Mouse (Mus musculus): ENCODE measurements at regions not wholly inside any gene's neighbourhood (a gene's known extent, or its start where the extent isn't known, plus 50 kb on each side); places are given as distances from the start of the nearest gene placed in this dataset.

GRCm38 (mm10) chr7:74771435-74772406 lies 217.1 kb upstream of the Slco3a1 start:
- Histone ChIP-seq H3K36me3 (ENCODE audit: control insufficient read depth, insufficient read depth, low read length, poor library complexity, severe bottlenecking) (no peaks in the 10 kb centered on the region), H3K27me3 (ENCODE audit: control insufficient read depth, insufficient read depth, low read length, poor library complexity, severe bottlenecking) (no peaks in the 10 kb centered on the region)
- no peak for DNase-seq (ENCODE audit: low read depth, low spot score)

DNA sequence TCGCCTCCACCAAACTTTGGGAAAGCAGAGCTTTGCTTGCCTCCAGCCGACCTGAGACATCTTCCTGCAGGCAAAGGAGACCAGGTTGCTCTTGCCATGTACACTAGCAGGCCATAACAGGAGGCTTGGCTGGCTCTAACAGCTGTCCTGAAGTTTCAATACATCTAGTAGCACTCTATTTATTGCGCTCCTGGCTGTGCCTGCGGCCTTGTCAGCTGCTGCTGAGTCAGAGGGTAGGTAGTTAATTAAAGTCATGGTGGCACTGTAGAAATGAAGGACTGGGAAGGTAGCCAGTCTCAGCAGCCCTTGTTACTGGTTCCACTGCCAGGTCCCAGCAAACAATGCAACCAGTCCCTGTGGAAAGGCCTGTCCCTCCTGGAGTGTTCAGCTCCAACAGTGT lies 212.0 kb upstream of the Slco3a1 start:
- DNase-seq (ENCODE audit: low read depth, low spot score), result no peak
- no peaks in the 10 kb centered on the region for H3K36me3 ChIP-seq (ENCODE audit: control insufficient read depth, insufficient read depth, low read length, poor library complexity, severe bottlenecking)

DNA sequence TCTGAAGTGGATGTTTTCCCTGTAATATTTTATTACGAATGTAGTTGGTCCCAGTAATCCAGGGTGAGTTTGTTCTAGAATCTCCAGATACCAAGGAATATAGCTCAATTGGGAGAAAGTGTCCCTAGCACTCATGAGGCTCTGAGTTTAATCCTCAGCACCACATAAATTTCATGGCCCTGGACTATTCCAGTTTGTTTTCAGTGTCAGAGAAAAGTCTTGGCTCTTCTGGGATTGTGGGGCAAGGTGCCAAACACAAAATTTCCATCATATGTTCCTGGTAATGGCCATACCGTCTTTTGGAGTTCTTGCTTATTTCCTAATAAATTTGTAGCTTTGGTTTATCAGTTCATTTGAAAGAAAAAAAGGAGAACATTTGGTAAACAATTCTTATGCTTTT lies 202.9 kb upstream of the Slco3a1 start:
- Histone ChIP-seq H3K36me3 (ENCODE audit: control insufficient read depth, insufficient read depth, low read length, poor library complexity, severe bottlenecking) (no peaks in the 10 kb centered on the region), H3K27me3 (ENCODE audit: control insufficient read depth, insufficient read depth, low read length, poor library complexity, severe bottlenecking) (no peaks in the 10 kb centered on the region)
- no peak for DNase-seq (ENCODE audit: low read depth, low spot score)

More for the DNA sequence above, 212.0 kb upstream of the Slco3a1 start:
- H3K27me3 ChIP-seq (ENCODE audit: control insufficient read depth, insufficient read depth, low read length, poor library complexity, severe bottlenecking), result no peaks in the 10 kb centered on the region

DNA sequence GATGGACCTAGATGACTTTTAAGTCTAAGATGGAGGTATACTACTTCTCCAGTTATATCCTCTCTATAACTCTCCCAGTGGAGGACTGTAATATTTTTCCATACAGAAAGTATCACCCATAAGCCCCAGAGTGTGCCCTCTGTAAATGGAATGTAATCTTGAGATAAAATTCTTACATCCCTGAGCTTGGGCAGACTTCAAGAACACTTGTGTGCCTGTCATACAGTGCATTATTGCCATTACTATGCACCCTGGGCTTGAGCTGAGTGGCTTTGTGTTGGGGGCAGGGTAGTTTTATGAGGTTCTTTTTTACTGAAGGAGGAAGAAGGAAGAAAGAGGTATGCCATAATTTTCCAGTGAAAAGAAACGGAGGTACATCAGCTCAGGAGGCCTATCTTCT lies 193.1 kb upstream of the Slco3a1 start:
- no peaks in the 10 kb centered on the region for H3K36me3 ChIP-seq (ENCODE audit: control insufficient read depth, insufficient read depth, low read length, poor library complexity, severe bottlenecking)
- H3K27me3 ChIP-seq (ENCODE audit: control insufficient read depth, insufficient read depth, low read length, poor library complexity, severe bottlenecking), result no peaks in the 10 kb centered on the region
- no peak for DNase-seq (ENCODE audit: low read depth, low spot score)

DNA sequence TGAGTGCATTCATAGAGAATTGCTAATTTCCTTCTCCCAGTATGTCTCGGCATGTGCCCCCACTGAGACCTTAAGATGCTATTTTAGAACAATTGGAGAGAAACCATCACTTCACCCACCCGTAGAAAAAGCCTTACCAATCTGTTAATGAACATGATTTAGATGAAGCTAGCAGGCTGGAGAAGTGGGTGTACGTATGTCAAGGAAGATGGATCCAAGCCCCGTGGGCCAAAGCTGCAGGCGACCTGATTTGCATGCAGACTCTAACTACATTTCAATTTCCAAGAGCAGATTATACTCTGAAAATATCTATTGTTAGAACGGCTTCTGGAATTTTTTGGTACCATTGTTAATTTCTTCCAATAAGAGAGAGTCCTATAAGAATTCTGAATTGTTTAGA lies 180.4 kb upstream of the Slco3a1 start:
- no peak for DNase-seq (ENCODE audit: low read depth, low spot score)
- Histone ChIP-seq H3K36me3 (ENCODE audit: control insufficient read depth, insufficient read depth, low read length, poor library complexity, severe bottlenecking) (no peaks in the 10 kb centered on the region), H3K27me3 (ENCODE audit: control insufficient read depth, insufficient read depth, low read length, poor library complexity, severe bottlenecking) (no peaks in the 10 kb centered on the region)

DNA sequence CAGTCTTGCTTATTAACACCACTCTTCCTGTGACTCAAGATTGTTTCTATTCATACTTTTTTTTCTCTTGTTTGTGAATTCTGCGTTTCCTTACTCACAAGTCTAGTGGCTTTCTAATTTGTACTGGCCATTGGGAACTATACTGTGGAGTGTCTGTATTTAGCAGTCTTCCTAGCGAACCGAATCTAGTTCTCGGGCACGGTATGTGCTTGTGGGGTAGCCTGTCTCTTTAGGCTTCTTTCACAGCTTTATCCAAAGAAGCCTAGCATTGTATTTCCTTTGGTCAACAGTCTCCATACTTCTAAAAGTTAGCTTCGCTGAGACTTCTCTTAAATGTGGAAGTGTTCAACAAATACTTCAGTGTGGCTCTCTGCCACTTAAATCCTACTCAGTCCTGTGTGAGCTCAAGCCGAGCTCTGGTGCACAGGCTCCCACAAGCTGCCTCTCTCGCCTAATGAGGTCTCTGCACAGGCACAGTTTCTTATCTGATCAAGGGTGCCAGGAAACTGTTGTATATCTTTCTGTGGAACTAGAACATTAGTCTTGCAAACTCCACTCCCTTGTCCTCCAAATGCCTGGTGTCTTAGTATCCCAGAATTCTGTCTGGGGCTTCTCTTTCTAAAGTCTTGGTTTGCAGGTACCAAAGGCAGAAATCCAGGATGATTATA lies 171.9 kb upstream of the Slco3a1 start:
- DNase-seq (ENCODE audit: low read depth, low spot score), result no peak
- no peaks in the 10 kb centered on the region for H3K27me3 ChIP-seq (ENCODE audit: control insufficient read depth, insufficient read depth, low read length, poor library complexity, severe bottlenecking)
- no peaks in the 10 kb centered on the region for H3K36me3 ChIP-seq (ENCODE audit: control insufficient read depth, insufficient read depth, low read length, poor library complexity, severe bottlenecking)

DNA sequence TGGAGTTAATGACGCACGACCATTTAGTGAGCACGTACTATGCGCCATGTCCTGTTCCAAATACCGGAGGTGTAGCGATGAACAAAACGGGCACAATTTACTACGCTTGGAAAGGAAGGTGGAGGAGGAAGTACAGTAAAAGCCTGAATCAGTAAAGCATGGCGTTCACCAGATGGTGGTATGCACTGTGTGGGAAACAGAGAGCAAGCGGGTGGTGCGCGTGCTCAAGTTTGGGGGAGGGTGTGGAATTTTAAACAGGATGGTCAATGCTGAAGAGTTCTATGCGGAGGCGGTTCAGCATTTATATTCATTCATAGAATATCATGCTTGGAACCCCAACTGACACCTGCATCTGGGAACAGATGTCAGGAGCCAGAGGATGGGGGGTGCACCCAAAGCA lies 164.7 kb upstream of the Slco3a1 start:
- H3K36me3 ChIP-seq (ENCODE audit: control insufficient read depth, insufficient read depth, low read length, poor library complexity, severe bottlenecking), result no peaks in the 10 kb centered on the region
- no peak for DNase-seq (ENCODE audit: low read depth, low spot score)
- no peaks in the 10 kb centered on the region for H3K27me3 ChIP-seq (ENCODE audit: control insufficient read depth, insufficient read depth, low read length, poor library complexity, severe bottlenecking)

- no peak for DNase-seq (ENCODE audit: low read depth, low spot score)
- Histone ChIP-seq H3K36me3 (ENCODE audit: control insufficient read depth, insufficient read depth, low read length, poor library complexity, severe bottlenecking) (no peaks in the 10 kb centered on the region), H3K27me3 (ENCODE audit: control insufficient read depth, insufficient read depth, low read length, poor library complexity, severe bottlenecking) (no peaks in the 10 kb centered on the region)
Measured at GRCm38 (mm10) chr7:74709993-74710581, 155.5 kb upstream of the Slco3a1 start.

GRCm38 (mm10) chr7:74709006-74709405 lies 154.4 kb upstream of the Slco3a1 start:
- Histone ChIP-seq H3K36me3 (ENCODE audit: control insufficient read depth, insufficient read depth, low read length, poor library complexity, severe bottlenecking) (no peaks in the 10 kb centered on the region), H3K27me3 (ENCODE audit: control insufficient read depth, insufficient read depth, low read length, poor library complexity, severe bottlenecking) (no peaks in the 10 kb centered on the region)
- DNase-seq (ENCODE audit: low read depth, low spot score), result no peak

DNA sequence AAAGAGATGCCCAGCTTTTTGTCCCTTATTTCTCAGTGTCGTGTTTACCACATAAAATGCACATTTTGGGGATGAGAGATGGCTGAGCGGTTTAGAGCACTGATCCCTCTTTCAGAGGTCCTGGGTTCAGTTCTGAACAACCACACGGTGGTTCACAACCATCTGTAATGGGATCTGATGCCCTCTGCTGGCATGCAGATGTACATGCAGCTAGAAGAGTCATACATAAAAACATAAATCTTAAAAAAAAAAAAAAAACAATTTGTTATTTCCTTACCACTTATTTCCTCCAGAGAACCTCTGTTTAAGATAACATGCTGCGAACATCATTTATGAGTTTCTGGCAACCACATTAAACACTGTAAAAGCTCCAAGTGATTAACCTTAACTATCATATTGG lies 149.0 kb upstream of the Slco3a1 start:
- Histone ChIP-seq H3K36me3 (ENCODE audit: control insufficient read depth, insufficient read depth, low read length, poor library complexity, severe bottlenecking) (no peaks in the 10 kb centered on the region), H3K27me3 (ENCODE audit: control insufficient read depth, insufficient read depth, low read length, poor library complexity, severe bottlenecking) (no peaks in the 10 kb centered on the region)
- DNase-seq (ENCODE audit: low read depth, low spot score), result no peak

DNA sequence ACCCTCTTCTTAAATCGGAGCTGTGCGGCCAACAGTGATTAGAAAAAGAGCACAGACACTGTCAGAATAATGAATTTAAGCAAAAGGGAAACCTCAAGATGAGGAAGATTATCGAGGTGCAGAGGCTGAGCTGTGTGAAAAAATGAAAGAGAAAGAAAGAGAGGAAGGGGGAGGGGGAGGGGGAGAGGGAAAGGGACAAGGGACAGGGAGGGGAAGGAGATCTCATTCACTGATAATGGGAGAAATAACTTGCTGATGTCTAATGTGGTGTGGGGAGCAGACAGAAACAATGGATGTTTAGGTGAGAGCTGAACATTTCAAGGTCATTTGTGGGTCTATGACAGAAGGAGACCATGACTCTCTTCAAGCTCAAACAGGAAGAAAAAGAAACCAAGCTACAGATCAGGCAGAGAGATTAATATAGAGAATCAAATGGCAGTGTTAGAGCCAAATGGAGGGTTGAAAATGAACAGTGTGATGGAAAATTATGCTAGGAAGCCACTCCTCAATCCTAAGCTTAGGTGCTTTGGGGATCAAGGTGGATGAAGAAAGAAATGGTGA lies 143.3 kb upstream of the Slco3a1 start:
- no peaks in the 10 kb centered on the region for H3K27me3 ChIP-seq (ENCODE audit: control insufficient read depth, insufficient read depth, low read length, poor library complexity, severe bottlenecking)
- H3K36me3 ChIP-seq (ENCODE audit: control insufficient read depth, insufficient read depth, low read length, poor library complexity, severe bottlenecking), result no peaks in the 10 kb centered on the region
- no peak for DNase-seq (ENCODE audit: low read depth, low spot score)

DNA sequence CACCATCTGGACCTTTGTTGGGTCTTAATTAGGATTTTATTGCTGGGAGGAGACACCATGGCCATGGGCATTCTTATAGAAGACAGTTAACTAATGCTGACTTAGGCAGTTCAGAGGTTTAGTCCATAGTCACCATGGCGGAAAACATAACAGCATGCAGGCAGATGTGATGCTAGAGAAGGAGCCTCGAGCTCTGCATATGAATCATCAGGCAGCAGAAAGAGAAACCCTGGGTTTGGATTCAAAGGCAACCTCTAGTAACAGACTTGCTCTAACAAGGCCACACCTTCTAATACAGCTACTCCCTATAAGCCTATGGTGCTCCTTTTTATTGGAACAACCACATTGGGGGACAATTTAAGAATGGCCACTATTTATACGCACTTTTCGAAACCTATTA lies 141.7 kb upstream of the Slco3a1 start:
- DNase-seq (ENCODE audit: low read depth, low spot score), result no peak
- Histone ChIP-seq H3K36me3 (ENCODE audit: control insufficient read depth, insufficient read depth, low read length, poor library complexity, severe bottlenecking) (no peaks in the 10 kb centered on the region), H3K27me3 (ENCODE audit: control insufficient read depth, insufficient read depth, low read length, poor library complexity, severe bottlenecking) (no peaks in the 10 kb centered on the region)

DNA sequence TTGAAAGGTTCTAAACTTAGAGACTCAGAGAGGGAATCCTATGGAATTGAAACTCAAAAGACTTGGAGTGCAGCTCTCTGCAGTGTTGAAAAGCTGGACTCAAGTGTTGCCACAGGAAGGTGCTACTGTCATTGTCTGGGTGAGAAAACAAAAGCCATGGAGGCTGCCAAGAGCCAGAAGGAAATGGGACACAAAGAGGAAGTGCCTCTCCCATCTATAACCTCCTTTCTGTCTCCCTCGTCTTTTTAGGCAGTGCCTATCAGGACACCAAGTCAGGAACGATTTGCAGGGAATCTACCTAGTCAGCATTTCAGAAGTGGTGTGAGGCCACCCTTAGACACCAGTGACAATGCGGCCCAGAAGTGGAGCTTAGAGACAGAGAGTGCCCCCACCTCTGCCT lies 138.5 kb upstream of the Slco3a1 start:
- DNase-seq (ENCODE audit: low read depth, low spot score), result no peak
- Histone ChIP-seq H3K27me3 (ENCODE audit: control insufficient read depth, insufficient read depth, low read length, poor library complexity, severe bottlenecking) (no peaks in the 10 kb centered on the region), H3K36me3 (ENCODE audit: control insufficient read depth, insufficient read depth, low read length, poor library complexity, severe bottlenecking) (no peaks in the 10 kb centered on the region)

DNA sequence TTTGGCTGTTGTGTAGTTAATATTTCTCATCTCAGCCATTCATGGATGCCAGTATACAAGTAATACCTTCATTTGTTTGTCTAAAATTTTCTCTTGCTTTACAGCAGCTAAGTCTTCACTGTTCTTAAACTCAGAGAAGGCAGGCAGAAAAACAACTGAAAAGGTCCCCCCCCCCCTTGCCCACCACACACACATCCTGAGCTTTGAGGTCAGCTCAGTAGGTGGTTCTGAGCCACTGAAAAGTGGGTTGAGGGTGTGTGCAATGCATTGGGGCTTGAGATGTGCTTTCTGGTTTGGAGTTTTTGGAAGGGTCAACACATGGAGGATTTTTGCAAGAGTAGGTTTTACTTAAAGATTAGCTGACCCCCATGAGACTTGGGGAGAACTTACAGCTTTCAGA lies 136.1 kb upstream of the Slco3a1 start:
- DNase-seq (ENCODE audit: low read depth, low spot score), result no peak
- Histone ChIP-seq H3K27me3 (ENCODE audit: control insufficient read depth, insufficient read depth, low read length, poor library complexity, severe bottlenecking) (no peaks in the 10 kb centered on the region), H3K36me3 (ENCODE audit: control insufficient read depth, insufficient read depth, low read length, poor library complexity, severe bottlenecking) (no peaks in the 10 kb centered on the region; the same call in 1 of the 2 replicates)

Data from splenic B cell, adult 2 months (primary cell).